Mouse (Mus musculus) CD4-positive helper T cell, adult 2 months (primary cell): ENCODE data around the gene Evpl.

Experiments
- DNase-seq: peaks from one replicate; pipeline ENCODE4 v3.0.0-alpha.2; 2012; ENCODE audit warnings: low read depth, missing footprints, low spot score

The Evpl gene

DNA sequence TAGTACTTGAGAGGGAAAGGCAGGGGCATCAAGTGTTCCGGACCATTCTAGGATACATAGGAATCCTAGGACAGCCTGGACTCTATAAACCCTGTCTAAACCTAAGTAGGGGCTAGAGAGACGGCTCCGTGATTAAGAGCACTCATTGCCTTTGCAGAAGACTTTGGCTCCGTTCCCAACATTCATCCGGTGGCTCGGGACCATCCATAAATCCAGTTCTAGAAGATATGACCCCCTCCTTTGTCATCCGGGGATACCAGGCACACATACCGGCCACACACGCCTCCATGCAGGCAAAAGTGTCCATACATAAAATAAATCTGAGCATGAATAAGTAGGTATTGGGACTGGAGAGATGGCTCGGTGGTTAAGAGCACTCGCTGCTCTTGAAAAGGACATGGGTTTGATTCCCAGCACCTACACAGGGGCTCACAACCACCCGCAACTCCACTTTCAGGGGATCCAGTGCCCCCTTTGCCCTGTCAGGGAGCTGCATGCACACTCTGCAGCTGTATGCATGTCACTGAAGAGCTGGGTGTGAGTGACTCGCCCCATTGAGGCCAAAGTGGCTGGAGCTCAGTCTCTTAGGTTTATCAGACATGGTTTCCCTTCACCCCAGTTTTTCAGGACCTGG, 23.9 kb downstream of the Evpl start:
- no peak for DNase-seq

DNA sequence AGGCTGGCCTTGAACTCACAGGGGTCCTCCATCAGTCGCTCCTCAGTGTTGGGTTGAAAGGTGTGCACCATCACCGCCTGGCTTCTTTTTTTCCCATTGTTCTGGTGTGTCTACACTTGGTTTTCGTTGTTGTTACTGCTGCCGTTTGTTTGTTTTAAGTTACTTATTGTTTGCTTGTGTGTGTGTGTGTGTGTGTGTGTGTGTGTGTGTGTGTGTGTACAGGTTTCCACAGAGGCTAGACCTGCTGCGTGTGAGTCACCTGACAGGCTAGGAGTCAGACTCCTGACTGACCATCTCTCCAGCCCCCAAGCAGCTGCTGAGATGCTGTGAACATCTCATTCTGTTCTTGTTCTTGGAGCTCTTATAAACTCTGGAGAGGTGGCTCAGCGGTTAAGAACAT, 25.0 kb downstream of the Evpl start:
- DNase-seq: no peak

DNA sequence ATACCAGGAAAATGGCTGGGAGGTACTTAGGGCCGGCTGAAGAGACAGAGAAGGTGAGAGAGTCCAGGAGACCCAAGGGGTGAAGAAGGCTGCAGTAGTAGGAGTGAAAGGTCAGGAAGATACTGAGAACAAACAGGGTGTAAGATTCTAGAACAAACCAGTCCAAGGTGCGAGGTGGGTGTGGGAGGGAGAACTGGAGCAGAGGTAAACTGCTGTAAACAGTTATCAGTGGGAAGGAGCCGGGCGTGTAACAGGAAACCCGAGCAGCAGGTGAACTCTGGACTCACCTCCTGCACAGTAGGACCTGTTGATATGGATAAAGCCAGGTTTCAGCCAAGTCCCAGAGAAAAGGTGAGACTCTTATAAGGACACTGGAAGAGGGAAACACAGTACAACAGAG, 27.2 kb downstream of the Evpl start:
- DNase-seq: no peak

DNA sequence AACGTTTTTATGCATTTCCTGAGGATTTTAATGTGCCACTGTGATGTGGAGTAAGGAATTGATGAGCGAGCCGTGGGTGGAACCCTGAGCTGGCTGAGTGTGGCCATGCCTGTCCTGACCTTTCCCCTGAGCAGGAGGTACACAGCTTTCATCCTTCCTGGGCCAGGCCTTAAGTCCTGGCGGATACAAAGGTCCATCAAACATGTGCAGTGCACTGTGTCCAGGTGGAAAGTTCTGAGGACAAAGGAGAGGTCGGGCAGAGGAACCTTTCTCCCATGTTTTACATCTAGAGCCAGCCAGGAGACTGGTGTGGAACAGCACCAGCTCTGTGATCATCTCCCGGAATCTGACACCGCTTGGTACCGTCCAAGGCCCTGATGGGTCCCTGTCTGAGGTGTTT, 28.6 kb downstream of the Evpl start:
- DNase-seq: no peak

DNA sequence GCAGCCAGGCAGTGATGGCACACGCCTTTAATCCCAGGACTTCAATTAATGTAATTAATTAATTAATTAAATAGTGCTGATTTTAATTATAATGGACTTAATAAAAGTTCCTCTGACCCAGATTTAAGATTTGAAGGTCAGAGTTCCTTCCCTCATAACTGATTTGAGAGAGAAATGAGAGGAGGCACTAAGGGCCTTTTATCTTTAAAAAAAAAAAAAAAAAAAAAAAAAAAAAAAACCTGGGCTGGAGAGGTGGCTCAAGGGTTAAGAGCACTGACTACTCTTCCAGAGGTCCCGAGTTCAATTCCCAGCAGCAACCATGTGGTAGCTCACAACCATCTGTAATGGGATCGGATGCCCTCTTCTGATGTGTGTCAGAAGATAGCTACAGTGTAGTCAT, 29.2 kb downstream of the Evpl start:
- DNase-seq: no peak

DNA sequence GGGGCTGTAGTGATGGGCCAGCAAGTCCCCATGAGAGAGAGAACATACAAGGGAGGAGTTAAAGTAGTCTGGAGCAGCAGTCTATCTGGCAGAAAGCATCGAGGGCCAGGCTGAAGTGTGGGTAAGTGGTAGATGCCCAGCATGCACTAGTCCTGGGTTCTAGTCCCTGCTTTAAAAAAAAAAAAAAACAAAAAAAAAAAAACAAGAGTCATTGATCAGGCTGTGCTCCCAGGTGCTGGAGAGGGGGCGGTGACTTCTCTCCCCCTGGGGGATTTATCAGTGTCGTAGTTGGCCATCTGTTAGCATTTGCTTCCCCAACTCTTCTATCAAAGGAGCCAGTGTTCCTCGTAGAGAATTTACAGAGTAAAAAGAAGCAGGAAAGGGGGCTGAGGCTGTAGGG, 31.2 kb downstream of the Evpl start:
- DNase-seq: no peak

DNA sequence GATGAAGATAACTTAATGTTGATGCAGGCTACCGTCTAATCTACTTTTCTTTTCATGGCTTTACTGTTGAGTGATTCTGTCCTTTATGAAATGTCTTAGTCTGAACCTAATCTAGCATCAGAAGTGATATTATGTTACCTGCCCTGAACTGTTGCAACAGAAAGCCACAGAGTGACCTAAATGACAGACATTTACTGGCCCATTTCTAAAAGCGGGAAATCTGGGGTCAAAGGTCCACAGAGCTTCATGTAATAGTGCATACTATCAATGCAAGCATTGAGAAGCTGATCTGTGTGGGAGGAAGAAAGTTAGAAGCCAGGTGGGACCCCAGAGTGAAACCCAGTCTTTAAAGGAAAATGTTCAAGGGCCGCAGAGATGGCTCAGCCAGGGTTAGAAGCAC, 34.7 kb downstream of the Evpl start:
- no peak for DNase-seq

DNA sequence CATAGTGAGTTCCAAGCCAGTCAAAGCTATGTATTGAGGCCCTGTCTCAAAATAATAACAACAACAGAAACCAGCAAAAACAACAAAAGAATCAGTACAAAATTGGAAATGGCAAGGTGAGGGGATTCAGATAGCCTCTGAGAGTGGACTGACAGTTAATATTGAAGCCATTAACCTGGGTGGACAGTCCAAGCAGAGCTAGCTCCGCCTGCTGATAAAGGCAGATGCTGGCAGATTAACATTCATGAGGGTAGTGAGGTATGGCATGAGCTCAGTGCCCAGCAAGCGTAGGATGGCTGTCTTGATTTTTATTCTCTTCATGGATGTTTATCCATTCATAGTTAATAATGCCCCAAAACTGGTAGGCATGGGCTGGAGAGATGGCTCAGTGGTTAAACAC, 36.7 kb downstream of the Evpl start:
- no peak for DNase-seq

DNA sequence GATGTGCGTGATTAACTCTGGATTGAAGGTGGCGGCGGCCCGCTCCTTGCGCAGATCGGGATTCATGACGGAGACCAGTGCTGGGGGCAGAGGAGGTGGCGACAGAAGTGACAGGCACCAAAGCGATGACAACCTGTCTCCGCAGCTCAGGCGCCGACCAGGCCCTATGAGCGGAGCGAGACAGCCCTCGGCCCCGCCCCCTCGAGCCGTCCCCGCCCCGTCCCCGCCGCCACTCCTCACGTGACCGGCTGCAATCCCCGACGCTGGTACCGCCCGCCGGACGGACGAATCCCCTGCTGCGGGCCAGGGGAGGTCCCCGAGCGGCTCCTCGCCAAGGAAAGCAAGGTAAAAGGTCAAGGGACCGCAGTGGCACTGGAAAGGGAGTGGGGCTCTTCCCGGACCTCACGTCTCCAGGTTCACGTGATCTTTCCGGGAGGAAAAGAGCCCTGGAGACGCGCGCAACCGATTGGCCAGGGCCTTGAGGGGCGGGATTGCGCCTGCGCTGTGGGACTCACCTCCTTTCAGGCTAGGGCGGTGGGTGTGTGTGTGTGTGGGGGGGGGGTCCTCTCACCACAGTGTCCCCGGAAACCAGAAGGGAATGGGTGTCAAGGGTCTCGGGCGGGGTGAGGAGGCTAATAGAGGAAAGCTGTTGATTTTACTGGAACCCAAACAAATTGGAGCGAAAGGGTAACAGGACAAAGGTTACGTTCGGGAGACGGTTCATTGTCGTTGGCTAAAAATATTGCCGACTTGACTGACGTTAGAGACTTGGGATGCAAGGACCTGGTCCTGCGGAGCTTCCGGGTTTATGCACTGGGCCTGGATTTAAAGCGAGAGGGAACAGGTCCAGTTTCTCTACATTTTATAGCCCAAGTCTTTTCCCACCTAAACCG, 39.0 kb downstream of the Evpl start, which contains the start of the genes Ten1 and Acox1:
Ten1 (plus strand) TSS at position 217 of the 893 bp plus-strand sequence.
Acox1 (minus strand) TSS at position 407 of the 893 bp plus-strand sequence.
- peak; percentile 93 for DNase-seq

DNA sequence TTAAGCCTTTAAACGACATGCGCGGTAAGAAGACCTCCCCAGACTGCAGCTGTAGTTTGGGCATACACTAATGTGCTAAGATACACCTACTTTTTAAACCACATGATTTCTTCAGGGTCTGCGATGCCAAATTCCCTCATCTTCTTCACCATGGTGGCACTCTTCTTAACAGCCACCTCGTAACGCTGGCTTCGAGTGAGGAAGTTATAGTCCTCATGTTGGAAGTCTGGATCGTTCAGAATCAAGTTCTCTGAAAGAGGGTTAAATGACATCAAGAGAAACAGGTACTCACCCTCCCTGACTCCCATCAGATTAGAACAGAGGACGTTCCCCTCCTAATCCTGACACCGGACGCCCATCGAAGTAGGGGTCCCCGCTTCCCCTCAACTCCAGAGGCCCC, 39.7 kb downstream of the Evpl start:
- DNase-seq: no peak

DNA sequence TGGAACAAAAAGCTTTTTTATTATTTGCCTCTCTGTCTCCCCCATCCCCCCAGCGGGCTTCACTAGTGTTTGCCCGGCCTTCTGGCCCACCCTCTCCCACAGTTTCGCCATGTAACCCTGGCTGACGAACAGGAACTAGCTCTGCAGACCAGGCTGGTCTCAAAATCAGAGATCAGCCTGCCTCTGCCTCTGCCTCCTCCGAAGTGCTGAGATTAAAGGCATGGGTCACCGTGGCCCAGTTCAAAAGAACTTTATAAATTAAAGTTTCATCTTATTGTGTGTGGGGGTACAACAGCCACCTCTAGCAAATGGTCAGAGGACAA, 40.3 kb downstream of the Evpl start:
- DNase-seq: no peak

DNA sequence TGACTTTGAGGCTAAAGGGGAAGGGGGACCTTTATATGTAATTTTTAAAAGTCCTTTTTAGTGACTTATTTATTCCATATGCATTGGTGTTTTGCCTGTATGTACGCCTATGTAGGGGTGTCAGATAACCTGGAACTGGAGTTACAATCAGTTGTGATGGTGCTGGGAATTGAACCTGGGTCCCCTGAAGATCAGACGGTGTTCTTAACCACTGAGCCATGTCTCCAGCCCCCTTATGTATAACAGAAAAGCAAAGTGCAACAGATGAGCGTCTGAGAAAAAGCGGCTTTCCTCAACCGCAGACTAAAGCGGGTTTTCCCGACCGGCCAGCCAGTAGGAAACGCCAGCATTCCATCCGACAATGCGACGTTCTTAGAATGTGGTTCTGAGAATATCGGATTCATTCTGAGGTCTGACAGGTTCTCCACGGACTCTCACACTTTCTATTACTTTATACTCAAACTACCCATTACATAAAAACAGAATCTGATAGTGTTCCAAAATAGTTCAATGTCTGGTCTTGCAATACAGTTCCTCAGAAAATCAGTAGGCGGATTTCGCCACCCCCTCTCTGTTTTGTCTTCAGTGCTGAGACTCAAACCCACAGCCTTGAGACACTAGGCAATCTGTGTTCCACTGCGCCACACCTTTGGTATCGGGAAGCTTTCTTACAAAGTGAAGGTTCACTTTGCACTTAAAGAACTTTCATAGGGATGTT, 40.9 kb downstream of the Evpl start:
- no peak for DNase-seq

DNA sequence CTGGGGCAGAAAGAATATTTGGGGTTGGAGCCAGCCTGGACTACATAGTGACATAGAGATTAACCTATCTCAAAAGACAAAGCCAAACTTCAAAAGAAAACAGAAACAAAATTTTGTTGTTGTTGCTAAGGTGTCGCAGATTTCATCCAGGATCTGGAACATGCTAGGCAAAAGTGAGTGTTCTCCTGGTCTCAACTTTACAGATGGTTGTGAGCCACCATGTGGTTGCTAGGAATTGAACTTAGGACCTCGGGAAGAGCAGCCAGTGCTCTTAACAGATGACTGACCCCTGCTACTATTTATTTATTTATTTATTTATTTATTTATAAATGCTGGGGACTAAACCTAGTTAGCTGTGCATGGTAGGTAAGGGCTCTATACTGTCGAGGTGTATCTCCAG, 41.5 kb downstream of the Evpl start:
- DNase-seq: no peak

DNA sequence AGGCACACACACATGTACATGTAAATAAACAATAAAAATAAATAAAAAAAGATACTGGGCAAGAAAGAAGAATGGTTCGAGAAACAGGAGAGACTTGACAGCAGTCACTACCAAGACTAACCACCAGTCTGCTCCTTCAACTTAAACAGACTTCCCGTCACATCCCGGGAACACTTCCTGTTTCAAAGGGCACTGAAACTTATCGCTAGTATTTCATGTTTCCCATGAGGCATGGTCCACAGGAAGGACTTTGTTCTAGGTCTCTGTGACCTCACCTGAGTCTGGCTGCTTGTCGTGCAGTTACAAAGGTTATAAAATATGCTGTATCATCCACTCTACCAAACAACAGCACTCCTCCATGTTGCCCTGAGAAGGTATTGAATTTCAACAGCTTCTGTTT, 42.6 kb downstream of the Evpl start:
- no peak for DNase-seq

DNA sequence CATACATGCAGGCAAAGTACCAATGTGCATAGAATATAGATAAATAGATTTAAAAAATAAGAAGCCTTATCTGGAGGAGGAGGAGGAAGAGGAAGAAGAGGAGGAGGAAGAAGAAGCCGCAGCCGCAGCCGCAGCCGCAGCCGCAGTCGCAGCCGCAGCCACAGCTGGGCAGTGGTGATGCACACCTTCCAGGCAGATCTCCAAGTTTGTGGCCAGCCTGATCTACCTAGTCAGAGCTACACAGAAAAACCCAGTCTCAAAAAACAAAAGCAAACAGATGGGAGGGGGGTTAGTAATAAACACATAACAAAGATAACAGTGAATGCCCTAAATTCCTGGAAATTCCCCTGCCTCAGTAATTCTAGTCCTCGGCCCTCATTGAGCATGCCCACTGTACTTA, 43.3 kb downstream of the Evpl start:
- DNase-seq: peak; percentile 34

DNA sequence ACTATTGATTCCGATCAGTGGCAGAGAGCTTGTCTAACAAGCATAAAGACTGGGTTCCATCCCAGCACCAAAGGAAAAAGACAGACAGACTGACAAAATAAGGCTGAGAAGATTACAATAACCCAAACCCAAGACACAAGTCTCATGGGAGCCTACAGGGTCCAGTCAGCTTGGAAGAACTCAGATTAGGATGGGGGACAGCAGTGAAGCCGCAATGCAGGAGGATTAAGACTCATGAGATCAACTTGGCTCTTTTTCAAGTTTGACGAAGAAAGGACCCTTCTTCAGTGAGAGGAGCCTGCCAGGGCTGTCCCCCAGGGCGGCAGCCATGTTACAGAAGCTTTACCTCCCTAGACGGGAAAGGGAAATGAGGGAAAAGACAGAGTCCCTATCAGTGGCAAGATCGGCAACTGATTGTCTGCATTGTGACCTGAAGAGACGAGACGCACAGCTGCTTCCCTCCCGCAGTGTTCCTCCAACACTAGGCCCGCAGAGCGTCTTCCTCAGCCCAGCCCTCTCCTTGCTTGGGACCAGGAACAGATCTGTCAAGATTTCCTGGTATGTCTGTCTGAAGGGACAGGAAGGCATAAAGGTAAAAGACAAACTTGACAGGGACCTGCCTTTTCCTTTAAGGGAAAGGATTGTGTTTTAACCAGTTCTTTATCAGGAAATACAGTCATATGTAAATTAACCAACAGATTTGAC, 50.5 kb downstream of the Evpl start:
- no peak for DNase-seq

DNA sequence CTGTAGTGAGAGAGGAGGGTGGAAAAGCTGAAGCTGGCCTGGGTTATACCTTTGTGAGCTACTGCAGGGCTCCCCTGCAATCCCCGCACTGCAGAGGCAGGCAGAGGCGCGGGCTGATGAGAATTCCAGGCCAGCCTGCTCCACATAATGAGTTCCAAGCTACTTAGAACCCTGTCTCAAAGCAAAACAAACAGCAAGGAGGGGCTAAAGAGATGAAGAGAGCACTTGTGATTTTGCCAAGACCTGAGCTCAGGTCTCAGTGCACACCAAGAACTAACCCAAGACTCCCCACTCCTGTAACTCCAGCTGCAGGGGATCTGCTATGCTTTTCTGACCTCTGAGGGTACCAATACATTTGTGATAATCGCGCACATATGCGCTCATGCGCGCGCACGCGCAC, 51.5 kb downstream of the Evpl start:
- DNase-seq: no peak

DNA sequence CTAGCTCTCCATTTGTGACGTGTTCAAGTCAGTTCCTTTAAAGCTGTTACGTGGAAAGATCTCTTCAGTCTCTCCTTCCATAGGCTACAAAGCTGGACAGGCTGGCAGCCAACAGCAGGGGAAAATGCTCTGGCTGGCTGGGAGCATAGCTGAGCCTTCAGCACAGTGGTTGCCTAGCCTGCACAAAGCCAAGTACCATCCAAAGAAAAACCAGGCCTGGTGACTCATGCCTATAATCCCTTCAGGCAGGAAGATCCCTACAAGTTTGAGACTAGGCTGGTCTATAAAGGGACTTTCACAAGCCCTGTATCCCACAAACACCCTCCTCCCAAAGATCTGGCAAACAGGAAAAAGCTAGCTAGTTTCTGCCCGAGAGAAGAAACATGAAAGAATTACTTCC, 52.0 kb downstream of the Evpl start:
- no peak for DNase-seq

DNA sequence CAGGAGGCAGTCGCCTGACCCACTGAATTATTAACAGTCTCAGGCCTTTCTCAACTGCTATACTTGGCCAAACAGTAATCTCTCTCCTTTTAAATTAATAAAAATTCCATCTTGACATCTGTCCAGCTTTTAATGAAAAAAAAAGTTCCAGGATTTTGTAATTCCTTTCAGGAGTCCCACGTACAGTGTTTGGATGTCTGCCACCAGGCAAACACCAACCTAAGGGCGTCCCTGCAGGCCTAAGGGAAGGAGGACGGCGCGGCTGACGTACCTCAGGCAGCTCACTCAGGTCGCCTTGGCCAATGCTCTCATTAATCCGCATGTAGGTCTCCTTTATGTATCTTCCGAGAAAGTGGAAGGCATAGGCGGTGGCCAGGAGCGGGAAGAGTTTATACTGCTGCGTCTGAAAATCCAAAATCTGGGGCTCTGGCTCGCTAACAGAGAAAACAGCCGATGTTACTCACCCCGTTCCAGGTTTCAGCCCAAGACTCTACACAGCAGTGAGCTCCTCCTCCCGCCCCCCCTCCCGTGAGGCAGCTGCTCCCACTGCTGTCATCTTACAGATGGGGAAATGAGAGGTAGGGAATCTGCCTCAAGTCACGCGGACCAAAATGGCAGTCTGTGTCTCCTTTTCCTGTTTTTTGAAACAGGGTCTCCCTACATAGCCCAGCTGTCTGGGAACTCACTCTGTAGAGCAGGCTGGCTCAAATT, 59.3 kb downstream of the Evpl start:
- DNase-seq: no peak

DNA sequence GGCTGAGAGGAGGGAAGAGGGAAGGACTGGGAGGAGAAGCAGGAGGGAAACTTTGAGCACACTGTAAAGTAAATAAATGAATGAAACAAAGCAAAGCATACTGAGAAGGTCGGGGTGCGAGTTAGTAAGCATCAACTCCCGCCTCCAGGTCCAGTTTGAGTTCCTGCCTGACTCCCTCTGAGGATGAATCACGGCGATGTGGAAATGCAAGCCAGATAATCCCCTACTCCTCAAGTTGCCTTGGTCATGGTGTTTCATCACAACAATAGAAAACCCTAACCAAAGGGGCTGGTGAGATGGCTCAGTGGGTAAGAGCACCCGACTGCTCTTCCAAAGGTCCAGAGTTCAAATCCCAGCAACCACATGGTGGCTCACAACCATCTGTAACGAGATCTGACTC, 61.9 kb downstream of the Evpl start:
- no peak for DNase-seq

DNA sequence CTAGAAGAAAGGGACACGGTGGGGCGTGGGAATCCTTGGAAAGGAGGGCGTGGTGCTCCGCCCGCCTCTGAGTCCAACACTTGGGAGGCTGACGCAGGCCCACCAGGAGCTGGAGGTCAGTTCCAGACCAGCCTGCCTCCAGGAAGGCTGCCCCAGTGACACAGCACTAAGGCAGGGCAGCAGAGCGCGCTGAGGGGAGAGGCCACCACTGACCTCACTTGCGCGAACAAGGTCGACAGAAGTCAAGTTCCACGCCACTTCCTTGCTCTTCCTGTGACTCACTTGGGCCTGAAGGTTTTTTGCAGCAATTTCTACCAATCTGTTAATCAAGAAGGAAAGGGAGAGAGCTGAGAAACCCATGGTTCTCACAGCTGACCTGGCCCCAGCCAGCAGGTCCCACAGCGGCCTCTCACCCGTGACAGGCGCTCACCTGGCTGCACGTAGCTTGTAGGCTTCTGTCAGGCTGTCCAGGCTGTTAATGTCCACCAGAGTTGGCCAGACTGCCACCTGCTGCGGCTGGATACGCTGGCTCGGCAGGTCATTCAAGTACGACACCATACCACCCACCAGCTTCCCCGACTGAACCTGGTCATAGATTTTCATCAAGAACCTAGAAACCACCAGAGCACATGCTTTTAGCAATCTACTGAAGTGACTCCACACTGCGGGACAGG, 63.0 kb downstream of the Evpl start:
- DNase-seq: no peak
